ENCODE assay signal across 8 mouse cellular contexts in genomic region chr17:27242194-27243189, GRCm38 (mm10). TPM values are rescaled to one million over a fixed set of nuclear protein-coding genes. Genes with fewer than 3 reads are reported as not detected.
DNase-seq lines count a peak whose midpoint lies in the region; ATAC-seq lines count a peak whose summit lies in the region.

No protein-coding gene starts in this region.

- no peak overlapping the region for H3K4me3 ChIP-seq in forebrain, embryonic 12.5 days (replicated peaks)
- H3K4me3 ChIP-seq in forebrain, embryonic 10.5 days = no peak overlapping the region
- 0 out of 2 replicates have a peak overlapping the region, but pooled peaks have one; percentile 21 for H3K4me3 ChIP-seq in brown adipose tissue, adult 24 weeks (ENCODE audit: insufficient read depth, low read depth, low read length)
- no peak overlapping the region; a peak in 1 of 4 replicates for H3K4me3 ChIP-seq in heart, embryonic 14.5 days (ENCODE audit: control insufficient read depth in 1 of 2, insufficient read depth in 1 of 2, low read depth in 1 of 2, low read length in 2 of 2)

- H3K27ac ChIP-seq in forebrain, embryonic 12.5 days = 0 out of 2 replicates have a peak overlapping the region, but pooled peaks have one; percentile 27
- no peak overlapping the region for H3K27ac ChIP-seq in forebrain, embryonic 10.5 days
- H3K27ac ChIP-seq in brown adipose tissue, adult 24 weeks (replicated peaks; ENCODE audit: low read depth, low read length) = no peak overlapping the region
- peak overlapping the region; percentile 21 to 27; a peak in 3 of 4 replicates for H3K27ac ChIP-seq in heart, embryonic 14.5 days (replicated peaks in 1 of 2; ENCODE audit: control insufficient read depth in 1 of 2, insufficient read depth in 1 of 2, low read depth in 2 of 2, low read length in 2 of 2)

- WGBS in forebrain, embryonic 12.5 days = 61% methylated on average over 18 of the region's 18 CpGs
- 76% methylated on average over 18 of the region's 18 CpGs for WGBS in forebrain, embryonic 10.5 days
- 46% methylated on average over 18 of the region's 18 CpGs for whole genome bisulfite sequencing in heart, embryonic 14.5 days

- no peak overlapping the region for H3K4me2 ChIP-seq in forebrain, embryonic 12.5 days
- H3K4me2 ChIP-seq in heart, embryonic 14.5 days (ENCODE audit: low read length) = peak overlapping the region; percentile 30

- no peak overlapping the region for H3K9ac ChIP-seq in forebrain, embryonic 12.5 days
- H3K9ac ChIP-seq in heart, embryonic 14.5 days (ENCODE audit: low read length) = no peak overlapping the region

- H3K9me3 ChIP-seq in forebrain, embryonic 12.5 days = no peaks in the 10 kb centered on the region
- H3K9me3 ChIP-seq in forebrain, embryonic 10.5 days = no peaks in the 10 kb centered on the region
- H3K9me3 ChIP-seq in heart, embryonic 14.5 days (ENCODE audit: control insufficient read depth, low read length) = no peaks in the 10 kb centered on the region

- DNase-seq in forebrain, embryonic 10.5 days (ENCODE audit: extremely low spot score, low spot score) = no peak
- DNase-seq in 3134 (ENCODE audit: extremely low read depth, insufficient read length, low spot score) (peak; percentile 63), liver (no peak)
- peak; percentile 76 to 80 for DNase-seq in layer of hippocampus, postnatal 36 days
- peak; percentile 55 for DNase-seq in ovary, postnatal 10 days (ENCODE audit: low spot score)

- no peak for ATAC-seq in forebrain, embryonic 12.5 days (ENCODE audit: low FRiP score)
- peak; percentile 54 for ATAC-seq in heart, embryonic 14.5 days (ENCODE audit: insufficient number of reproducible peaks, insufficient read depth, low FRiP score, low read depth)

- H3K36me3 ChIP-seq in forebrain, embryonic 12.5 days (replicated peaks) = no peaks in the 10 kb centered on the region
- no peaks in the 10 kb centered on the region for H3K36me3 ChIP-seq in forebrain, embryonic 10.5 days (replicated peaks)
- H3K36me3 ChIP-seq in heart, embryonic 14.5 days (ENCODE audit: control insufficient read depth, insufficient read depth, low read length) = no peaks in the 10 kb centered on the region

- H3K4me1 ChIP-seq in forebrain, embryonic 12.5 days = peaks cover 35% of the 10 kb centered on the region
- peaks cover 37% of the 10 kb centered on the region for H3K4me1 ChIP-seq in forebrain, embryonic 10.5 days
- H3K4me1 ChIP-seq in brown adipose tissue, adult 24 weeks (ENCODE audit: control insufficient read depth, insufficient read depth, insufficient read length, low read length) = no peaks in the 10 kb centered on the region
- peaks cover 41 to 48% of the 10 kb centered on the region in 2 experiments for H3K4me1 ChIP-seq in heart, embryonic 14.5 days (ENCODE audit: control insufficient read depth in 2 of 2, insufficient read depth in 2 of 2, low read length in 2 of 2)

- 0 out of 2 replicates have a peak, but pooled peaks cover 5% of the 10 kb centered on the region for H3K27me3 ChIP-seq in forebrain, embryonic 12.5 days
- 0 out of 2 replicates have a peak, but pooled peaks cover 9% of the 10 kb centered on the region for H3K27me3 ChIP-seq in forebrain, embryonic 10.5 days (ENCODE audit: poor library complexity, severe bottlenecking)
- peaks cover 3% of the 10 kb centered on the region; the same call in 1 of the 2 replicates for H3K27me3 ChIP-seq in heart, embryonic 14.5 days (ENCODE audit: control insufficient read depth, insufficient read depth, low read length)

RNA-seq across cellular contexts. Expression of gene Lemd2, which starts 38.2 kb away (rescaled TPM):
- 30.6 and 30.8 TPM in 2 replicates for polyA plus RNA-seq in forebrain, embryonic 12.5 days (2016; fragmentation: Nextera tagmentation; extraction: Ambion mirVana)
- 14.8 TPM in 2 replicates for polyA plus RNA-seq in forebrain, embryonic 10.5 days (2016; fragmentation: Nextera tagmentation; extraction: Ambion mirVana)
- 12.3 and 19.7 TPM in 2 replicates for polyA plus RNA-seq in brown adipose tissue, adult 24 weeks (2012; ENCODE audit: insufficient read depth, insufficient read length, missing spikeins)
- polyA plus RNA-seq in heart, embryonic 14.5 days (2014; fragmentation: Nextera tagmentation; extraction: Ambion mirVana) = 9.1 and 12.8 TPM in 2 replicates
- total RNA-seq in layer of hippocampus, postnatal 36 days (2021) = 10 to 100 TPM; 44.5 to 46.8 TPM

Comparison
In these comparisons a context has a peak if more than half of its experiments do, and no peak if none do; other contexts are left out.
1. H3K27ac ChIP-seq: peak in forebrain, embryonic 12.5 days (single experiment) and heart, embryonic 14.5 days (2 of 2); none in forebrain, embryonic 10.5 days (single experiment) and brown adipose tissue, adult 24 weeks (single experiment).
2. DNase-seq: peak in 3134 (single experiment), layer of hippocampus, postnatal 36 days (2 of 2) and ovary, postnatal 10 days (single experiment); none in forebrain, embryonic 10.5 days (single experiment) and liver (single experiment).